Mouse (Mus musculus) cortical plate, adult 2 months (tissue): ENCODE data around the gene Zfp503.

Experiments
- CTCF ChIP-seq: fragments of 200-500 bp; IDR thresholded peaks from 2 replicates; pipeline ENCODE4 v1.5.1; 2011; ENCODE audit warnings: mild to moderate bottlenecking, control low read depth, low read length; ENCODE audit not compliant: insufficient read depth; ENCODE audit errors: extremely low read depth
- POLR2A ChIP-seq: fragments of 200-500 bp; IDR thresholded peaks from 2 replicates; pipeline ENCODE4 v1.6.1; 2011; ENCODE audit warnings: mild to moderate bottlenecking, low read length, control low read depth; ENCODE audit not compliant: insufficient read depth; ENCODE audit errors: extremely low read depth

DNA sequence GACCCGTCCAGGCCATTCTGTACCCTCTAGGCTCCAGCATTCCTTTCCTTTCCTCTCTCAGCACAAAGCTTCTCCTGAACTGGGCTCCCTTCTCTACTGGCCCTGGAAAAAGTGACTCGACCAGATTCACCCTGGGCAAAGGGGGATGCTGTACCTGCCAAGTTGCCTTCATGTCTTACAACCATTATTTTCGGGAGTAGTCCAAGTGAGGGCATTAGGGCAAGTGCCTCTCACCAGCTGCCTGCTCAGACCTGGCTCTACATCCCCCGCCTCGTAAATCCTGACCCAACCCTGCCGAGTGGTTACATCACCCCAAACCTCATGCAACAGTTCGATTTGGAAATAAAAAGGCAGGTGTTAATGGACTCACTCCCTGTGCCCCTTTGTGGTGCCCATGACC lies 36.9 kb downstream of the Zfp503 start:
- TF ChIP-seq POLR2A (no peak), CTCF (no peak)
